Mouse (Mus musculus): ENCODE results near the gene Acvr1b. TPM values are rescaled to one million over a fixed set of nuclear protein-coding genes. Genes with fewer than 3 reads are reported as not detected.
A peak's percentile ranks its signal among the peaks of the same experiment; 100 is the strongest.

Acvr1b gene
- polyA plus RNA-seq, 1 experiment = 54.5 TPM

GRCm38 (mm10) chr15:101132761-101133160, 41.1 kb upstream of the Acvr1b start:
- WGBS = 91% methylated on average over 6 of the region's 6 CpGs
- Histone ChIP-seq H3K27me3 (ENCODE audit: control insufficient read depth, insufficient read depth, low read length) (peaks cover 2% of the 10 kb centered on the region; the same call in 1 of the 2 replicates), H3K4me3 (replicated peaks; ENCODE audit: insufficient read depth, low read depth, low read length) (no peak overlapping the region), H3K27ac (ENCODE audit: insufficient read depth, low read length) (no peak overlapping the region), H3K4me1 (ENCODE audit: control insufficient read depth, insufficient read depth, low read length) (0 out of 2 replicates have a peak, but pooled peaks cover 2% of the 10 kb centered on the region)
- no peak for DNase-seq
- TF ChIP-seq POLR2A (IDR thresholded peaks at IDR 0.05; ENCODE audit: borderline replicate concordance, insufficient read depth, low read length) = no peak
- TF ChIP-seq CTCF (IDR thresholded peaks at IDR 0.05; ENCODE audit: borderline replicate concordance, insufficient read depth, low read depth, low read length) = no peak

GRCm38 (mm10) chr15:101133993-101134704, 39.7 kb upstream of the Acvr1b start:
- Histone ChIP-seq H3K4me3 (replicated peaks; ENCODE audit: insufficient read depth, low read depth, low read length) (peak overlapping the region; percentile 13), H3K27ac (ENCODE audit: insufficient read depth, low read length) (no peak overlapping the region), H3K27me3 (ENCODE audit: control insufficient read depth, insufficient read depth, low read length) (no peaks in the 10 kb centered on the region; the same call in 1 of the 2 replicates), H3K4me1 (ENCODE audit: control insufficient read depth, insufficient read depth, low read length) (no peaks in the 10 kb centered on the region)
- TF ChIP-seq POLR2A (IDR thresholded peaks at IDR 0.05; ENCODE audit: borderline replicate concordance, insufficient read depth, low read length) = no peak
- no peak for TF ChIP-seq CTCF (IDR thresholded peaks at IDR 0.05; ENCODE audit: borderline replicate concordance, insufficient read depth, low read depth, low read length)
- WGBS = 33% methylated on average over 15 of the region's 15 CpGs
- DNase-seq = no peak

DNA sequence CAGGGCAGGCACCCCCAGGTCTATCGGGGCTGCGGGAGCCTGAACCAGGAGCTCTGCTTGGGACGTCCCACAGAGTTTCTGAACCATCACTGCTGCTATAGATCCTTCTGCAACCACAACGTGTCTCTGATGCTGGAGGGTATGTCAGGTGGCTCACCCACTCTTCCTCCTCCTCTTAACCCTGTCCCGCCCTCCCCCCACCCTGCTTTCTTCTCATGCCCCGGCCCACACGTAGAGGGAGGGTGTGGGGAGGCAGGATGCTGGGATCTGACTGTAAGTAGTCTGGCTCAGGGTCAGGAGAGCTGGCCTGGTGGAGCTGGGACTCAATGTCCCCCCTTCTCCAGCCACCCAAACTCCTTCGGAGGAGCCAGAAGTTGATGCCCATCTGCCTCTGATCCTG, 38.5 kb upstream of the Acvr1b start:
- Histone ChIP-seq H3K27ac (ENCODE audit: insufficient read depth, low read length) (no peak overlapping the region), H3K4me1 (ENCODE audit: control insufficient read depth, insufficient read depth, low read length) (no peaks in the 10 kb centered on the region), H3K27me3 (ENCODE audit: control insufficient read depth, insufficient read depth, low read length) (no peaks in the 10 kb centered on the region), H3K4me3 (replicated peaks; ENCODE audit: insufficient read depth, low read depth, low read length) (no peak overlapping the region)
- 73% methylated on average over 8 of the region's 8 CpGs for WGBS
- no peak for DNase-seq
- TF ChIP-seq CTCF (IDR thresholded peaks at IDR 0.05; ENCODE audit: borderline replicate concordance, insufficient read depth, low read depth, low read length) = no peak
- TF ChIP-seq POLR2A (IDR thresholded peaks at IDR 0.05; ENCODE audit: borderline replicate concordance, insufficient read depth, low read length) = no peak

DNA sequence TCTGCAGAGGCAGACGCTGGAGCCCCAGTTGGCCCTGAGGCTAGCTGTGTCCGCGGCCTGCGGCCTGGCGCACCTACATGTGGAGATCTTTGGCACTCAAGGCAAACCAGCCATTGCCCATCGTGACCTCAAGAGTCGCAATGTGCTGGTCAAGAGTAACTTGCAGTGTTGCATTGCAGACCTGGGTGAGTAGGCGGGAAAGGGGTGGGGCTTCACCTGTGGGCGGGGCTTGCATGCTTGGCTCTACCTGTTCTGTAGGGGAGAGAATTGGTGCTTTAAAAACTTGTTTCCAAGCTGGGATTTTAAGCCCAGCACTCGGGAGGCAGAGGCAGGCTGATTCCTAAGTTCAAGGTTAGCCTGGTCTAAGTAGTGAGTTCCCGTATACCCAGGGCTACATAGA, 36.4 kb upstream of the Acvr1b start:
- no peak for DNase-seq
- Histone ChIP-seq H3K27ac (ENCODE audit: insufficient read depth, low read length) (no peak overlapping the region), H3K4me3 (replicated peaks; ENCODE audit: insufficient read depth, low read depth, low read length) (no peak overlapping the region), H3K27me3 (ENCODE audit: control insufficient read depth, insufficient read depth, low read length) (no peaks in the 10 kb centered on the region), H3K4me1 (ENCODE audit: control insufficient read depth, insufficient read depth, low read length) (no peaks in the 10 kb centered on the region)
- TF ChIP-seq CTCF (IDR thresholded peaks at IDR 0.05; ENCODE audit: borderline replicate concordance, insufficient read depth, low read depth, low read length) (no peak), POLR2A (IDR thresholded peaks at IDR 0.05; ENCODE audit: borderline replicate concordance, insufficient read depth, low read length) (no peak)
- 82% methylated on average over 11 of the region's 11 CpGs for WGBS

GRCm38 (mm10) chr15:101138675-101139074, 35.2 kb upstream of the Acvr1b start:
- no peak overlapping the region for H3K27ac ChIP-seq (ENCODE audit: insufficient read depth, low read length)
- no peaks in the 10 kb centered on the region for H3K27me3 ChIP-seq (ENCODE audit: control insufficient read depth, insufficient read depth, low read length)
- H3K4me1 ChIP-seq (ENCODE audit: control insufficient read depth, insufficient read depth, low read length) = no peaks in the 10 kb centered on the region
- H3K4me3 ChIP-seq (replicated peaks; ENCODE audit: insufficient read depth, low read depth, low read length) = no peak overlapping the region
- TF ChIP-seq CTCF (IDR thresholded peaks at IDR 0.05; ENCODE audit: borderline replicate concordance, insufficient read depth, low read depth, low read length) (no peak), POLR2A (IDR thresholded peaks at IDR 0.05; ENCODE audit: borderline replicate concordance, insufficient read depth, low read length) (no peak)
- no peak for DNase-seq
- WGBS = 83% methylated on average over 3 of the region's 3 CpGs

- WGBS = 44% methylated on average over 12 of the region's 12 CpGs
- H3K27me3 ChIP-seq (ENCODE audit: control insufficient read depth, insufficient read depth, low read length) = no peaks in the 10 kb centered on the region
- H3K27ac ChIP-seq (ENCODE audit: insufficient read depth, low read length) = no peak overlapping the region
- H3K4me1 ChIP-seq (ENCODE audit: control insufficient read depth, insufficient read depth, low read length) = no peaks in the 10 kb centered on the region
- no peak for TF ChIP-seq CTCF (IDR thresholded peaks at IDR 0.05; ENCODE audit: borderline replicate concordance, insufficient read depth, low read depth, low read length)
- TF ChIP-seq POLR2A (IDR thresholded peaks at IDR 0.05; ENCODE audit: borderline replicate concordance, insufficient read depth, low read length) = no peak
- H3K4me3 ChIP-seq (replicated peaks; ENCODE audit: insufficient read depth, low read depth, low read length) = no peak overlapping the region
- DNase-seq = no peak
These were observed 34.0 kb upstream of the Acvr1b start for GRCm38 (mm10) chr15:101139885-101140284.

DNA sequence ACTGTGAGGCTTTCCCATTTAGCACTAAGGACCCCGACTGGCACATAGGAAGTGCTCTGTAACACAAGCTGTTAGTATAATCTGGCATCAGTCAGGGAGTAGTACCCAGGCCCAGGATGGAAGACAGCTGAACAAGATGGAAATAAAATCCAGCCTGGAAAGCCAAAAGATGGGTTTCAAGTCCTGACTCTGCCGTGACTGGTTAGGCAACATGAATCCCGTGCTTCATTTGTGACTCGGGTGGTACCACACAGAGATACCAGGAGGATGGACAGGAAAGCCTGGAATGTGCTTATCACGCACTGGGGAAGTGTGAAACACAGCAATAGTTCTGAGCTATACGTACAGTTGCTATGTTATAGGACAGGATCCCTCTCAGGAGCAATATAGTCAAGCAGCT, 33.3 kb upstream of the Acvr1b start:
- TF ChIP-seq CTCF (IDR thresholded peaks at IDR 0.05; ENCODE audit: borderline replicate concordance, insufficient read depth, low read depth, low read length) = no peak
- TF ChIP-seq POLR2A (IDR thresholded peaks at IDR 0.05; ENCODE audit: borderline replicate concordance, insufficient read depth, low read length) = no peak
- 73% methylated on average over 6 of the region's 6 CpGs for WGBS
- Histone ChIP-seq H3K4me1 (ENCODE audit: control insufficient read depth, insufficient read depth, low read length) (no peaks in the 10 kb centered on the region), H3K4me3 (replicated peaks; ENCODE audit: insufficient read depth, low read depth, low read length) (no peak overlapping the region), H3K27ac (ENCODE audit: insufficient read depth, low read length) (no peak overlapping the region), H3K27me3 (ENCODE audit: control insufficient read depth, insufficient read depth, low read length) (no peaks in the 10 kb centered on the region)
- DNase-seq = no peak

- Histone ChIP-seq H3K4me3 (replicated peaks; ENCODE audit: insufficient read depth, low read depth, low read length) (no peak overlapping the region), H3K4me1 (ENCODE audit: control insufficient read depth, insufficient read depth, low read length) (no peaks in the 10 kb centered on the region), H3K27ac (ENCODE audit: insufficient read depth, low read length) (no peak overlapping the region), H3K27me3 (ENCODE audit: control insufficient read depth, insufficient read depth, low read length) (no peaks in the 10 kb centered on the region)
- TF ChIP-seq CTCF (IDR thresholded peaks at IDR 0.05; ENCODE audit: borderline replicate concordance, insufficient read depth, low read depth, low read length) (no peak), POLR2A (IDR thresholded peaks at IDR 0.05; ENCODE audit: borderline replicate concordance, insufficient read depth, low read length) (no peak)
- 27% methylated on average over 11 of the region's 14 CpGs for WGBS
- DNase-seq = no peak
These were observed 32.8 kb upstream of the Acvr1b start for GRCm38 (mm10) chr15:101141061-101141541.
